Mouse (Mus musculus): ENCODE measurements around the gene 2410141K09Rik.
"Not testable (repeated sequence)": the region's sequence is repeated elsewhere in the genome, so short reads cannot be mapped to it uniquely, and the experiment has no call there.

The 2410141K09Rik gene

DNA sequence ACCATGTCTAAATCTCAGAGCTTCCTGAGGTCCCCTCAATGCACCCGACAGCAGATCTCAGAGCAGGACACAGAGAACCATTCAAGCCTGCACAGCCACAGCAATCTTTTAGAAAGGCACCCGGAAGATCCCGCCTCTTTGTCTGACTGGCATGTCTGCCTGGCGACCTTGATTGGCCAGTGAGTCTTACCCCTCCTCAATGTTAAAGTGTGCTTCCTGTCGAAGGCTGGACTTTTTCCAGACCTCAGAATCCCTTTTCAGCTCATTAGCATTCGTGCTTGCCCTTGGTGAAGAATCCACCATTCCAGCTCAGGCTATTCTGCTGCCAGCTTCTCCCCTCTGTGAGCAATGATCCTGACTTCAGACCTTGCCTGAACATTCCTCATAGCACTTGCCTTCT lies at the start of gene 2410141K09Rik:
2410141K09Rik (minus strand) TSS at position 101 of the 400 bp plus-strand sequence.
- not testable (repeated sequence) for DNase-seq (ENCODE audit: low spot score)

DNA sequence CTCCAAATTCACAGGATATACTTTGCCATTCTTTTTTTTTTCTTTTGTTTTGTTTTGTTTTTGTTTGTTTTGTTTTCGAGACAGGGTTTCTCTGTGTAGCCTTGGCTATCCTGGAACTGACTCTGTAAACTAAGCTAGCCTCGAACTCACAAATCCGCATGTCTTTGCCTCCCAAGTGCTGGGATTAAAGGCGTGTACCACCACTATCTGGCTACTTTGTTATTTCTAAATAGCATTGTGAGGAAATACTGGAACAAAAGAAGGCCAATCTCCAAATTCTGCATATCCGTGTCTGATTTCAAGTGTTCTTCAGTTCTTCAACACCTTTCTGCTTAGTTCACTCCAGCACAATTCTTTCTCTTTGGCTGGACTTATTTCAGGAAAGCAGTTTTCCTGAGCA lies 14.1 kb downstream of the 2410141K09Rik start:
- DNase-seq (ENCODE audit: low spot score) = not testable (repeated sequence)

DNA sequence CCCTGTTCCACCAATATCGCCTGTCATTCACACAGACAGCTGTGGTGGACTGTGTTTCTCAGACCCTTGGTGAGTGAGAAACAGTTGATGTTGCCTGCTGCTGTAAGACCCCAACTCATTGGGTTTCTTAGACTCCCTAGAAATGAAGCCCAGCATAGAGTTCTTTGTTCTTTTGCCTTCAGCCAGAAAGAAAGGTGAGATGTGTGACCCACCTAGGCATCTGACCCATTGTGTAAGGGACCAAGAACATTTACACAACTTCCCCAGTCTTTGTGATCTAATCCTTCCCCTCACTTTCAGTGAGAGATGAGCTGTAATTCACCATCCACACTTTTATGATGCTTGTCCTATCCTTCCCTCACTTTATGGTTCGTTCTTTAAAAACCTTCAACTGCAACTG lies 26.0 kb downstream of the 2410141K09Rik start:
- not testable (repeated sequence) for DNase-seq (ENCODE audit: low spot score)
